Mouse (Mus musculus): ENCODE measurements at regions not wholly inside any gene's neighbourhood (a gene's known extent, or its start where the extent isn't known, plus 50 kb on each side); places are given as distances from the start of the nearest gene placed in this dataset.

- TF ChIP-seq MAX (IDR thresholded peaks at IDR 0.05; ENCODE audit: low read depth) (no peak), TCF3 (IDR thresholded peaks at IDR 0.05; ENCODE audit: insufficient read length, low read depth) (no peak), POLR2A (IDR thresholded peaks at IDR 0.05; ENCODE audit: insufficient read length, low read depth) (no peak), POLR2AphosphoS2 (IDR thresholded peaks at IDR 0.05; ENCODE audit: insufficient read length, low read depth) (no peak), USF1 (IDR thresholded peaks at IDR 0.05; ENCODE audit: low read depth) (no peak)
Observed at GRCm38 (mm10) chr1:35940236-35940635, 128.0 kb upstream of the Hs6st1 start.
